Mouse (Mus musculus): ENCODE measurements around the gene Sorcs2.

Sorcs2 gene

GRCm38 (mm10) chr5:36389731-36390590 is 8.0 kb downstream of the Sorcs2 start:
- DNase-seq, result no peak

- DNase-seq, result no peak
These were observed 12.9 kb downstream of the Sorcs2 start for GRCm38 (mm10) chr5:36385062-36385461.

GRCm38 (mm10) chr5:36383431-36383830 is 14.5 kb downstream of the Sorcs2 start:
- DNase-seq, result no peak

GRCm38 (mm10) chr5:36382721-36383120 is 15.2 kb downstream of the Sorcs2 start:
- no peak for DNase-seq

- no peak for DNase-seq
These were observed 15.7 kb downstream of the Sorcs2 start for GRCm38 (mm10) chr5:36382134-36382693.

- DNase-seq, result peak; percentile 56
These were observed 17.9 kb downstream of the Sorcs2 start for GRCm38 (mm10) chr5:36379938-36380511.

GRCm38 (mm10) chr5:36378370-36378738 is 19.6 kb downstream of the Sorcs2 start:
- no peak for DNase-seq

GRCm38 (mm10) chr5:36377456-36378369 is 20.2 kb downstream of the Sorcs2 start:
- DNase-seq, result no peak

- no peak for DNase-seq
These were observed 22.1 kb downstream of the Sorcs2 start for GRCm38 (mm10) chr5:36375886-36376285.

GRCm38 (mm10) chr5:36374221-36375050 is 23.5 kb downstream of the Sorcs2 start:
- DNase-seq, result no peak

GRCm38 (mm10) chr5:36373246-36373891 is 24.6 kb downstream of the Sorcs2 start:
- no peak for DNase-seq

- DNase-seq, result no peak
These were observed 26.2 kb downstream of the Sorcs2 start for GRCm38 (mm10) chr5:36371731-36372130.

- no peak for DNase-seq
These were observed 28.7 kb downstream of the Sorcs2 start for GRCm38 (mm10) chr5:36369261-36369684.

GRCm38 (mm10) chr5:36368511-36369135 is 29.3 kb downstream of the Sorcs2 start:
- DNase-seq, result no peak

- DNase-seq, result peak; percentile 38
These were observed 30.0 kb downstream of the Sorcs2 start for GRCm38 (mm10) chr5:36367911-36368310.

GRCm38 (mm10) chr5:36367181-36367610 is 30.7 kb downstream of the Sorcs2 start:
- no peak for DNase-seq

- DNase-seq, result no peak
These were observed 36.2 kb downstream of the Sorcs2 start for GRCm38 (mm10) chr5:36361749-36362148.

- no peak for DNase-seq
These were observed 37.6 kb downstream of the Sorcs2 start for GRCm38 (mm10) chr5:36360343-36360742.

- peak; percentile 42 for DNase-seq
These were observed 38.2 kb downstream of the Sorcs2 start for GRCm38 (mm10) chr5:36359535-36360243.

- no peak for DNase-seq
These were observed 39.8 kb downstream of the Sorcs2 start for GRCm38 (mm10) chr5:36358161-36358560.
